Mouse (Mus musculus): ENCODE data around the gene Tenm1.

Gene Tenm1

DNA sequence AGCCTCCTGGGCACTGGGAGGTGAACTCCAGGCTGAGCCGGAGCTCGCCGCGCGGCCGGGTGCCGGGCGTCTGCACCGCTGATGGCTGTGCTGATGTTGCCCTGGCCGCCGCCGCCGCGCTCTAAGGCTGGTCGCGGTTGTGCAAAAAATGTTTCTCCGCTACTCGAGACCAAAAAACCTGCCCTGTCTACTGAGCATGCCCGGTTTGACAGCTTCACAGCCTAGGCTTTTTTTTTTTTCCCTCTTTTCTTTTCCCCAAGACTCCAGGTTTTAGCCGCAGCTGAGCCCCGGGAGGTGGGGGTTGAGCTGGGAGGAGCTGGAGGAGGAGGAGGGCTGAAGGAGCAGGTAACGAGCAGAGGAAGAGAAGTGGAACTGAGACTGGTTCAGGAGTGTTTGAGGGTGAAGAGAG lies at the start of gene Tenm1:
Gene Tenm1 (minus strand): TSS at position 272 of the 409 bp plus-strand sequence.
- DNase-seq (ENCODE audit: low read depth, low spot score): no peak

GRCm38 (mm10) chrX:43467311-43467710 lies 38.4 kb upstream of the Tenm1 start:
- DNase-seq (ENCODE audit: low read depth, low spot score): no peak

- no peak for DNase-seq (ENCODE audit: low read depth, low spot score)
Observed at GRCm38 (mm10) chrX:43430581-43430980, 1.7 kb upstream of the Tenm1 start.

GRCm38 (mm10) chrX:43429982-43430531 lies 1.1 kb upstream of the Tenm1 start:
- no peak for DNase-seq (ENCODE audit: low read depth, low spot score)

- no peak for DNase-seq (ENCODE audit: low read depth, low spot score)
Observed at GRCm38 (mm10) chrX:43429337-43429736, 411 bp upstream of the Tenm1 start.

DNA sequence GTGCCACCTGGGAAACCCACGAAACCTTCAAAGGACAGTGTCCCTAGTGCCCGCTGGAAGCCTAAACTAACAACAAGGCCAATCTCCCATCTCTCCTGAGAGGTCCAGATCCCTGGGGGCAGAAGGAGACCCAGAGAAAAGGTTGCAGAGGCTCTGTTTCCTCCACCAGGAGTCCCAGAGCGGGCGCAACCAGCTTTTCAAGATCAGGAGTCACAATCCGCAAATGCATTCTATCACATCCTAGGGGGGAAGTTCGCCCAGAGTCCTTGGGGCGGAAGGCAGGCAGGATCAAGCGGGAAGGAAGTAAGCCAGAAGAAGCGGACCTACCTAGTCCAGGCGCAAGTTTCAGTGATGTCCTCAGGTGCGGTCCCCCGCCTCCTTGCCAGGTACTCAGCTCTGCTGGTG lies 963 bp downstream of the Tenm1 start:
- DNase-seq (ENCODE audit: low read depth, low spot score): no peak

- no peak for DNase-seq (ENCODE audit: low read depth, low spot score)
Observed at GRCm38 (mm10) chrX:43427111-43427510, 1.8 kb downstream of the Tenm1 start.

DNA sequence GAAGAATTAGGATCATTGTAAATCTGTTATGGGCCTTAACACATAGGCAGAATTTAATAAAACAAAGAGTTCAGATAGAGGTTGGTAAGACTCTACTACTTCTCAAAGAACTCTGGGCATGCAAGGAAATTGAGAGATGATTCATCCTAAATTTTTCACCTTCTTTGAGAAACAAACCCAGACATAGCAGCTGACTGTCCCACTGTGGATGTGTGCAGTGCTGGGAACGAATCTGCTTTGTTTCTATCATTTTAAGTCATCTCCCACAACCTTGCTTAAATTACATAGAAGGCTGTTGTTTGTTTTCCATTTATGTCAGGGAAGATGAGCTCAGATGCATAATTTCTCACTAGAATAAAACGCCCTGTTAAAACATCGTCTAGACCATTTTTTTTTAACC lies 31.0 kb downstream of the Tenm1 start:
- no peak for DNase-seq (ENCODE audit: low read depth, low spot score)

GRCm38 (mm10) chrX:43388106-43388505 lies 40.8 kb downstream of the Tenm1 start:
- no peak for DNase-seq (ENCODE audit: low read depth, low spot score)

- no peak for DNase-seq (ENCODE audit: low read depth, low spot score)
Observed at GRCm38 (mm10) chrX:43372526-43372925, 56.4 kb downstream of the Tenm1 start.

- no peak for DNase-seq (ENCODE audit: low read depth, low spot score)
Observed at GRCm38 (mm10) chrX:43319351-43319750, 109.6 kb downstream of the Tenm1 start.

DNA sequence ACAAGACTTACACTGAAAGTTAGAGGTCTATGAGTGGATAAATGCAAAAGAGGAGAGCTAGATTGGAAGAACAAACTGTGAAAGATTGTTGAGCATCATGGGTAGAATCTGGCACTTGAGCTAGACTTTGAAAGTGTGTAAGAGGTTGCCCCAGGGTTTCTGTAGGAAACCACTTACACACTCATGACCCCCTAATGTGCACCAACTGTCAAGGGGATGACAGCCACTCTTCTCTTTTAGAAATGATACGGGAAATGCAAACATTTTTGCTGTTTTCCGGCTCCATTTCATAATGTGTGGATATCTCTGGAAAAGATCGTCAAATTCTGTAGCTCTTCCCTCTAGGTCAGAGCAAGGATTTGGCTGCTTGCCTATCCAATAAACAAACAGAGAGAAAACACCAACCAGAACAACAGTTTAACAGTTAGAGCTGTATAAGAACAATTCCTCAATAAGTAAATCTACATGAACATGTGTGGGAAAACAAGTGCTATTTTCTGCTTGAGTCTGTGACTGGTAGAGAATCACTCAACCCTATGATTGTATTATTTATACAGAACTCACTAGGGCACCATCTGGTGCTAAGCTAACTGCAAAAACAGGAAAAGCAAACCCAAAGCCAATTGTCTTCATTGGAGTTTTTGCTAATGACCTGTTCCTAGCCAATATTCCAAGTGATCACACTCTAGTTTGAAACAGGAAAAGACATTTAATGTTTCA lies 111.0 kb downstream of the Tenm1 start:
- DNase-seq (ENCODE audit: low read depth, low spot score): no peak

DNA sequence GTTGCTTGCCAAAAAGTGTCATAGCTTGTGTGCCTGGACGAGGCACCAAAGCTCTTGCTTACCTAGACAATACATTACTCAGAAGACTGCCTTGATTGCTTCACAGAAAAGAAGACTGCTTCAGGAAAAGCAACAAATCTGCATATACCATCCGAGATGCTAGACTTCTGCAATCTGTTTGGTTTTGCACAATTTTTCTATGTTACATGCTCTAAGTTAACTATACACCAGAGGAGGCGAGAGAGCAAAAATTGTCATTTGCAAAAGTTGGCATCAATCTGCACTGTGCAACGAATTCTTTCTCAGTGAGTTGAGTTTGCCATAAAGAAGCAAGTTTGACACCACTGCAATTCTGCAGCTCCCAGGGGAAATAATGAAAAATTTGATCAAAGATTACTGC lies 193.1 kb downstream of the Tenm1 start:
- no peak for DNase-seq (ENCODE audit: low read depth, low spot score)

- no peak for DNase-seq (ENCODE audit: low read depth, low spot score)
Observed at GRCm38 (mm10) chrX:43205003-43205402, 223.9 kb downstream of the Tenm1 start.

- DNase-seq (ENCODE audit: low read depth, low spot score): no peak
Observed at GRCm38 (mm10) chrX:43202249-43202783, 226.6 kb downstream of the Tenm1 start.

DNA sequence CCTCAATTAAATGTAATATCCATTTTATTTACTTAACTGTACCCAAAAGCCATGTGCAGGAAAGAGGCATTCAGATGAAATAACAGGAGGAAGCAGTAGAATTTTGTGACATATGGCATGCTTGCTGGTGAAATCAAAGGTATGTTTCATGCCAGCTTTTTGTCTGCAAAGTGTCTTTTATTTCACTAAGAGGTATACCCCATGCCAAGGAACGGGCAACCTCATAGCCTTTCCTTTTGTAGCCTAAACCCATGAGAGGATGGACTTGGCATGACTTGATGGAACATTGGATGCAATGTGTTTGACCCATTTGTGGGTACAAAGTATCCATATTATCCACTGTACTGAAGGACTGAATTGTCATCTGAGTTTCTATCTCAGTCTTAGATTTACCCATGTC lies 246.0 kb downstream of the Tenm1 start:
- DNase-seq (ENCODE audit: low read depth, low spot score): no peak

DNA sequence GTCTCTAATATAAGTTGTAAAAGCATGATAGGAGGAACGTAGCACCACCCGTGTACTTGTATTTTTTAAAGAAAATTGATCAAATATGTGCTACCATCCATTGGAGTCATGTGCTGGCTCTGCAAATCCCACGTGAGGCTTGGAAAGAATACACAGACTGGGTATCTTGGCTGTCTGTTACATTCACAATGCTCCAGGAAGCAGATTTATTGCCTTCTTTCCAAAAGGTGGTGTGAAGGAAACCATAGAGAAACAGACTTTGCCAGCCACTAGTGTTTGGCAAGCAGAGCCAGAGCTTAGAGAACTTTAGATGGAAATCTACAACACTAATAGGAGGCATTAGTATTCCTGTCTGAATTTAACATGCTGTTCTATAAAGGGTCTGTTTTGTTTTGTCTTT lies 277.4 kb downstream of the Tenm1 start:
- no peak for DNase-seq (ENCODE audit: low read depth, low spot score)

GRCm38 (mm10) chrX:43129696-43130095 lies 299.2 kb downstream of the Tenm1 start:
- no peak for DNase-seq (ENCODE audit: low read depth, low spot score)

GRCm38 (mm10) chrX:43122491-43122890 lies 306.4 kb downstream of the Tenm1 start:
- no peak for DNase-seq (ENCODE audit: low read depth, low spot score)

GRCm38 (mm10) chrX:43122001-43122400 lies 306.9 kb downstream of the Tenm1 start:
- no peak for DNase-seq (ENCODE audit: low read depth, low spot score)

- DNase-seq (ENCODE audit: low read depth, low spot score): no peak
Observed at GRCm38 (mm10) chrX:42986100-42986499, 442.8 kb downstream of the Tenm1 start.

DNA sequence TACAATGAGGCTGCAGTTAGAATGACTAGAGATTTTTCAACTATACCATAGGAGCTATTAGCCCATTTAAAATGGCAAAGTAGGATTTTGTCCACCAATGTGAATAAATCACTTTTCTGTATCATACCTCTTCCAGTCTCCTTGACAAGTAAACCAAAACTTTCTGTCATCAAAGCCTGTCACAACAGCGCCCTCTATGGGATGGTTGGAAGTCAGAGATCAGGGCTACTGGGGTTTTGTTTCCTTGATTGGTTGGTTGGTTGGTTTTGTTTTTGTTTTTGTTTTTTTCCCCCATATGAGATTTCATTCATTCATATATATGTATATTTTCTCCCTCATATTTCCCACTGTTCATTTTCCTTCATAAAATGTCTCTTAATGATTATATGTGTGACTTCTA lies 455.4 kb downstream of the Tenm1 start:
- no peak for DNase-seq (ENCODE audit: low read depth, low spot score)

DNA sequence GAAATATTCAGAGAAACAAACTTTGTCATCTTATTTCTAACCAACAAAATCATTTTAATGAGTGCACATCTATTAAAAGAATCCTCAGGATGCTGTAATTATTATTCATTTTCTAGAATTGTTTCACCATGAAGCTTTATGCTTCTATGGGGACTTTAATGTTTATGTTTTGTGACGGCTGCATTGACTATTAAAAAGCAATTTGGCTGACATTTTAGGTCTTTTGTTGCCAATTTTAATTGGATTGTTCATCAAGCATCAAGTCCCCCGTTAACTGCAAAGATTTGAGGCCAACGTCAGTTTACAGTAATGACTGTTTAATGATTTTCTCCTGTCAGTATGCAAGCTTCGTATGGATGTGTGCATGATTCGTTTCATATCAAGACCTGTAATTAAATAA lies 461.3 kb downstream of the Tenm1 start:
- DNase-seq (ENCODE audit: low read depth, low spot score): no peak

Measured in retina, postnatal 7 days (tissue).